Comparison of ENCODE assay signal across 21 mouse cellular contexts in genomic region chr10:58479954-58480490, GRCm38 (mm10). TPM values are rescaled to one million over a fixed set of nuclear protein-coding genes. Genes with fewer than 3 reads are reported as not detected.
DNase-seq lines count a peak whose midpoint lies in the region; ATAC-seq and TF ChIP-seq lines count a peak whose summit lies in the region.
"Had no signal": no experiment of that assay in that cellular context is flagged by ENCODE, and none has a peak within 500 bp of the region (broad histone marks: within the 10 kb centered on the region; RNA-seq: fewer than 3 reads in every experiment).

No protein-coding gene starts in this region.

- H3K4me2 ChIP-seq in hindbrain, postnatal 0 days (ENCODE audit: low read depth, low read length), result no peak overlapping the region
- H3K4me2 ChIP-seq: hindbrain, embryonic 12.5 days had no signal

- peak overlapping the region; percentile 84 for H3K27ac ChIP-seq in layer of hippocampus, adult 2 months
- no peak overlapping the region for H3K27ac ChIP-seq in hindbrain, postnatal 0 days
- H3K27ac ChIP-seq: embryonic facial prominence, embryonic 10.5 days; heart, embryonic 10.5 days; hindbrain, embryonic 12.5 days had no signal

- H3K9me3 ChIP-seq in hindbrain, postnatal 0 days (ENCODE audit: low read length), result no peaks in the 10 kb centered on the region
- H3K9me3 ChIP-seq: embryonic facial prominence, embryonic 10.5 days; G1E; heart, embryonic 10.5 days; hindbrain, embryonic 12.5 days had no signal

- ATAC-seq in hindbrain, postnatal 0 days, result no peak
- ATAC-seq: forebrain, embryonic 14.5 days; hindbrain, embryonic 16.5 days had no signal

- no peak for TF ChIP-seq CTCF in layer of hippocampus, adult 2 months (conservative IDR thresholded peaks at IDR 0.05)
- no peak for TF ChIP-seq CTCF in hindbrain, postnatal 0 days (IDR thresholded peaks at IDR 0.05; ENCODE audit: low read depth)

- H3K36me3 ChIP-seq in hindbrain, postnatal 0 days (ENCODE audit: insufficient read depth, low read length), result peaks cover 56% of the 10 kb centered on the region

- no peak overlapping the region for H3K4me3 ChIP-seq in layer of hippocampus, adult 2 months
- no peak overlapping the region for H3K4me3 ChIP-seq in hindbrain, postnatal 0 days (ENCODE audit: low read length)
- H3K4me3 ChIP-seq: embryonic facial prominence, embryonic 10.5 days; heart, embryonic 10.5 days; hindbrain, embryonic 12.5 days had no signal

- no peaks in the 10 kb centered on the region for H3K4me1 ChIP-seq in hindbrain, postnatal 0 days (ENCODE audit: insufficient read depth, low read length)
- H3K4me1 ChIP-seq: embryonic facial prominence, embryonic 10.5 days; heart, embryonic 10.5 days; hindbrain, embryonic 12.5 days had no signal

- DNase-seq in layer of hippocampus, adult 2 months (ENCODE audit: low spot score in 2 of 2), result peak in 1 of 2 experiments; percentile 13
- DNase-seq in layer of hippocampus, postnatal 14 days (ENCODE audit: low spot score in 2 of 2), result no peak
- peak; percentile 10 for DNase-seq in CD4-positive, CD25-positive, alpha-beta regulatory T cell, adult 2 months (ENCODE audit: low read depth, low spot score)
- DNase-seq in brain, adult 2 months (ENCODE audit: low read depth, low spot score), result peak; percentile 51
- DNase-seq in hindbrain, postnatal 0 days (ENCODE audit: low spot score), result no peak
- DNase-seq in ovary, postnatal 14 days (ENCODE audit: low spot score), result no peak
- no peak for DNase-seq in adrenal gland, adult (ENCODE audit: inconsistent age in 2 of 2, low spot score in 1 of 2)
- DNase-seq: adrenal gland, adult 2 months; adrenal gland, postnatal 25 days; cerebellum, adult 2 months; cerebellum, postnatal 10 days; gastrocnemius, postnatal 10 days; heart, adult 18-20 months; heart, postnatal 10 days; heart, postnatal 4 days had no signal

- H3K9ac ChIP-seq in hindbrain, postnatal 0 days (replicated peaks; ENCODE audit: low read length), result no peak overlapping the region
- H3K9ac ChIP-seq: hindbrain, embryonic 12.5 days had no signal

- H3K27me3 ChIP-seq in hindbrain, postnatal 0 days (ENCODE audit: insufficient read depth, low read length), result no peaks in the 10 kb centered on the region
- H3K27me3 ChIP-seq: hindbrain, embryonic 12.5 days had no signal

- 95% methylated on average over 4 of the region's 4 CpGs for WGBS in hindbrain, postnatal 0 days

RNA-seq across cellular contexts. Expression of gene Ccdc138, which starts 17.7 kb away (rescaled TPM):
- total RNA-seq in layer of hippocampus, adult 2 months (2021), result 1 to 10 TPM; 4.2 to 5.1 TPM
- total RNA-seq in layer of hippocampus, postnatal 14 days (2021), result 1 to 10 TPM; 5.1 to 5.2 TPM
- 0.83 and 2.0 TPM in 2 replicates for total RNA-seq in hindbrain, postnatal 0 days (2014; rRNA removed)
- polyA plus RNA-seq in hindbrain, postnatal 0 days (2015; fragmentation: Nextera tagmentation; extraction: Ambion mirVana), result 6.4 and 6.9 TPM in 2 replicates

RNA-seq across cellular contexts. Expression of gene Ranbp2, which starts 33.3 kb away (rescaled TPM):
- total RNA-seq in layer of hippocampus, adult 2 months (2021), result 10 to 100 TPM; 78.2 to 81.5 TPM
- 10 to 100 TPM; 66.5 to 70.8 TPM for total RNA-seq in layer of hippocampus, postnatal 14 days (2021)
- 32.1 and 32.6 TPM in 2 replicates for total RNA-seq in hindbrain, postnatal 0 days (2014; rRNA removed)
- 12.9 and 13.5 TPM in 2 replicates for polyA plus RNA-seq in hindbrain, postnatal 0 days (2015; fragmentation: Nextera tagmentation; extraction: Ambion mirVana)

Comparison
In these comparisons a context has a peak if more than half of its experiments do, and no peak if none do; other contexts are left out.
1. DNase-seq: peak in CD4-positive, CD25-positive, alpha-beta regulatory T cell, adult 2 months (single experiment) and brain, adult 2 months (single experiment); none in layer of hippocampus, postnatal 14 days (0 of 2), hindbrain, postnatal 0 days (single experiment), ovary, postnatal 14 days (single experiment) and adrenal gland, adult (0 of 2).